Mouse (Mus musculus) heart, adult 2 months (tissue): ENCODE data around the gene Erlec1. TPM values are rescaled to one million over a fixed set of nuclear protein-coding genes. Genes with fewer than 3 reads are reported as not detected.

Experiments used
- DNase-seq, 2 experiments: peaks; one replicate each; pipeline ENCODE4 v3.0.0; 2021
- H3K27ac ChIP-seq: fragments of 200-600 bp; 2 replicates; pipeline ENCODE4 v1.8.1; 2022
- H3K27me3 ChIP-seq: fragments of 200-500 bp; 2 replicates; pipeline ENCODE4 v1.6.1; 2012; ENCODE audit warnings: mild to moderate bottlenecking, low read length, inconsistent platforms, mixed read lengths; ENCODE audit not compliant: control insufficient read depth, insufficient read depth
- H3K36me3 ChIP-seq: fragments of 200-500 bp; 2 replicates; pipeline ENCODE4 v1.6.1; 2012; ENCODE audit warnings: low read length, inconsistent platforms; ENCODE audit not compliant: control insufficient read depth, insufficient read depth
- H3K4me1 ChIP-seq: fragments of 200-500 bp; 2 replicates; pipeline ENCODE4 v1.6.1; 2011; ENCODE audit warnings: low read length; ENCODE audit not compliant: control insufficient read depth, insufficient read depth
- H3K4me3 ChIP-seq: fragments of 200-600 bp; 2 replicates; pipeline ENCODE4 v1.8.1; 2022
- H3K79me2 ChIP-seq: fragments of 200-500 bp; replicated peaks from 2 replicates; pipeline ENCODE4 v1.6.1; 2012; ENCODE audit warnings: mild to moderate bottlenecking, inconsistent platforms, low read length, moderate library complexity, mixed read lengths; ENCODE audit not compliant: control insufficient read depth, insufficient read depth
- H3K9ac ChIP-seq: fragments of 200-500 bp; 2 replicates; pipeline ENCODE4 v1.6.1; 2012; ENCODE audit warnings: low read depth, mild to moderate bottlenecking, control low read depth, inconsistent platforms, low read length, mixed read lengths
- CTCF ChIP-seq: fragments of 200-600 bp; IDR thresholded peaks from 2 replicates; pipeline ENCODE4 v1.8.1; 2022; ENCODE audit warnings: antibody characterized with exemption, mild to moderate bottlenecking, moderate library complexity
- EP300 ChIP-seq: fragments of 200-500 bp; IDR thresholded peaks from 2 replicates; pipeline ENCODE4 v1.6.1; 2011; ENCODE audit warnings: low read depth, low read length, control low read depth; ENCODE audit not compliant: insufficient read depth
- POLR2A ChIP-seq: fragments of 200-500 bp; IDR thresholded peaks from 2 replicates; pipeline ENCODE4 v1.6.1; 2011; ENCODE audit warnings: mild to moderate bottlenecking, low read depth, low read length, control low read depth; ENCODE audit not compliant: insufficient read depth
- WGBS: fragments of 180-500 bp; shearing (Covaris S2); methylation state at CpG from one replicate; pipeline ENCODE4 v1.1.7; 2018; 5-methylcytosine and 5-hydroxymethylcytosine counted together
- intact Hi-C: fragments of 180-260 bp; cut with DNase I; formaldehyde crosslinking; loops from one replicate; pipeline ENCODE4 v1.15.1; 2025
- polyA plus RNA-seq: library from polyadenylated mRNA; depleted of rRNA; stranded (reverse); fragments of >200 nt; gene quantifications from 2 replicates; pipeline ENCODE4 v1.2.3, GENCODE M21; 2012
- total RNA-seq, 2 experiments: library from RNA; stranded (reverse); gene quantifications; 2 replicates each; pipeline ENCODE4 v1.2.3; 2021

Erlec1 gene
- total and polyA plus RNA-seq, 3 experiments, result 22.8 to 42.7 (median 34.7) TPM

- WGBS, result 84% methylated on average over 2 of the region's 2 CpGs
- peaks cover 8% of the 10 kb centered on the region for H3K36me3 ChIP-seq
- no peak for DNase-seq
- H3K27me3 ChIP-seq, result no peaks in the 10 kb centered on the region
- no peak overlapping the region for H3K27ac ChIP-seq
- TF ChIP-seq POLR2A (no peak), CTCF (no peak), EP300 (no peak)
- no peaks in the 10 kb centered on the region for H3K4me1 ChIP-seq
- intact Hi-C loops, result no loop called here
- H3K9ac ChIP-seq, result no peak overlapping the region
- no peaks in the 10 kb centered on the region for H3K79me2 ChIP-seq
- no peak overlapping the region for H3K4me3 ChIP-seq
Measured at GRCm38 (mm10) chr11:30943522-30943921, 10.6 kb downstream of the Erlec1 start.

DNA sequence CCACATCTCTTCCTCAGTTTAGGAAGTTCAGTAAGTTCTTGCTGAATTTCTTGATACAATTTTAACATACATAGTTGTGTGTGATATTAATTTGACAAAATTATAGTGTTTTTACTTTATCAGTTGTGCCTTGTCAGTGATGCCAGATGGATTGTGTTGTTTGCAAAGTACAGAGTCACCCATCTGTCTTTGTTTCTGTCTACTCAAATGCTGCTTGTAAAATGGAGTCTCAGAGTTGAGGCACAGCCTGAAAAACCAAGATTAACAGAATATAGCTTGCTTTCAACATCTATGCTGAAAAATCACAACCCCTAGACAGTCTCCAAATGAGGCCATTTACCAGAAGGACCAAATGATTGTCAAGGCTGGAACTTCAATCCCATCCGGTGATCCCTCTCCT, 25.6 kb downstream of the Erlec1 start:
- no peaks in the 10 kb centered on the region for H3K36me3 ChIP-seq
- intact Hi-C loops, result no loop called here

GRCm38 (mm10) chr11:30928079-30928478, 26.1 kb downstream of the Erlec1 start:
- intact Hi-C loops, result no loop called here
- no peaks in the 10 kb centered on the region for H3K79me2 ChIP-seq
- TF ChIP-seq CTCF, result no peak
- no peak for TF ChIP-seq EP300

More for the DNA sequence above, 25.6 kb downstream of the Erlec1 start:
- Histone ChIP-seq H3K9ac (no peak overlapping the region), H3K27ac (no peak overlapping the region), H3K4me3 (no peak overlapping the region), H3K4me1 (no peaks in the 10 kb centered on the region), H3K79me2 (no peaks in the 10 kb centered on the region), H3K27me3 (no peaks in the 10 kb centered on the region)
- no peak for DNase-seq
- TF ChIP-seq EP300 (no peak), CTCF (no peak), POLR2A (no peak)
- 100% methylated on average over 1 of the region's 1 CpGs for WGBS

DNA sequence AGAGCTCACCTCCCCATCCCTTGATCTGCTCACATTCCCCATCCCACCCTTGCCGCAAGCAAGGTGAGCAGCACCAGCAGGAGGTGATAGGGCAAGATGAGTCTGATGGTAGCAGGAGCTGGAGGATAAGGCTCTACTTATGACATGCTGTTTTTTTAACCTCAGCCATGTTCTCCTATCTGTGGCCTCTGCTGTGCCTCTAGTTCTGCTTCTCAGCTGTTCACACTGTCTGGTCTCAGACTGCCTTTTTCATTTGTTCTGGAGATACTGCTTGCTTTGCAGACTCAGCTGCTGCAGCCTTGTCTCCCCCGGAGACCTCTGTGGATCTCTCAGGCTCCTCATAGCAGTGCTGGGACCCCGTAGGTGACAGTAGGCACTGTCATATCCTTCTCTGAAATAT, 30.9 kb downstream of the Erlec1 start:
- DNase-seq, result no peak
- Histone ChIP-seq H3K9ac (no peak overlapping the region), H3K36me3 (no peaks in the 10 kb centered on the region), H3K79me2 (no peaks in the 10 kb centered on the region), H3K4me1 (no peaks in the 10 kb centered on the region), H3K27ac (no peak overlapping the region), H3K27me3 (no peaks in the 10 kb centered on the region), H3K4me3 (no peak overlapping the region)
- no peak for TF ChIP-seq CTCF
- TF ChIP-seq POLR2A, result no peak
- no peak for TF ChIP-seq EP300
- intact Hi-C loops, result no loop called here
- WGBS, result 94% methylated on average over 3 of the region's 3 CpGs

More at GRCm38 (mm10) chr11:30928079-30928478, 26.1 kb downstream of the Erlec1 start:
- Histone ChIP-seq H3K4me1 (no peaks in the 10 kb centered on the region), H3K27ac (no peak overlapping the region), H3K9ac (no peak overlapping the region), H3K27me3 (no peaks in the 10 kb centered on the region), H3K4me3 (no peak overlapping the region), H3K36me3 (no peaks in the 10 kb centered on the region)
- DNase-seq, result no peak

GRCm38 (mm10) chr11:30920641-30921040, 33.5 kb downstream of the Erlec1 start:
- 87% methylated on average over 1 of the region's 1 CpGs for WGBS
- no peak overlapping the region for H3K9ac ChIP-seq
- no peaks in the 10 kb centered on the region for H3K27me3 ChIP-seq
- H3K36me3 ChIP-seq, result no peaks in the 10 kb centered on the region
- H3K4me3 ChIP-seq, result no peak overlapping the region
- intact Hi-C loops, result no loop called here
- no peak for TF ChIP-seq POLR2A
- TF ChIP-seq CTCF, result no peak
- no peak for TF ChIP-seq EP300
- H3K4me1 ChIP-seq, result no peaks in the 10 kb centered on the region
- no peaks in the 10 kb centered on the region for H3K79me2 ChIP-seq
- H3K27ac ChIP-seq, result no peak overlapping the region
- DNase-seq, result no peak

DNA sequence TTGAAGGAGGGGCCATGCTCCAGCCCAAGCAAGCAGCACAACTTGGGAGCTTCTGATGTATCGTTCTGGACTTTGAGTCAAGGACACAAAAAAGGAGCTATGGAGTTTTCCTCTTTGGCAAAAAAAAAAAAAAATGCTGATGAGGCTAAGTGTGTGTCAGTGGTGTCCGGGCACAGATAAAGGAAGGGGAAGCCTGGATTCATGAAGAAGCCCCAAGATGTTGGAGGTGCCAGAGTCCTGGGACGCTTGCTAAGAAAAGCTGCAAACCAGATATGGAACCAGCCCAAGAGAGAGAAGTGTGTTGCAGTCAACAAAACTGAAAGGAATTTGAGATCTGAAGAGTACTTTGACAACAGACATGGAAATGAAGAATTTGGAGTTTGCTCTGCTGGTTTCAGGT, 41.8 kb downstream of the Erlec1 start:
- H3K4me3 ChIP-seq, result no peak overlapping the region
- no peaks in the 10 kb centered on the region for H3K36me3 ChIP-seq
- intact Hi-C loops, result no loop called here
- no peak overlapping the region for H3K27ac ChIP-seq
- no peak for DNase-seq
- no peaks in the 10 kb centered on the region for H3K79me2 ChIP-seq
- H3K4me1 ChIP-seq, result no peaks in the 10 kb centered on the region
- TF ChIP-seq CTCF, result no peak
- no peak for TF ChIP-seq POLR2A
- TF ChIP-seq EP300, result no peak
- WGBS, result 87% methylated on average over 3 of the region's 3 CpGs
- no peaks in the 10 kb centered on the region for H3K27me3 ChIP-seq
- H3K9ac ChIP-seq, result no peak overlapping the region
